Mouse (Mus musculus) kidney, postnatal 14 days (tissue): ENCODE measurements around the gene Adra1b.

Experiments
- DNase-seq: peaks from one replicate; pipeline ENCODE4 v3.0.0; 2022; ENCODE audit warnings: mixed read lengths

Gene Adra1b

DNA sequence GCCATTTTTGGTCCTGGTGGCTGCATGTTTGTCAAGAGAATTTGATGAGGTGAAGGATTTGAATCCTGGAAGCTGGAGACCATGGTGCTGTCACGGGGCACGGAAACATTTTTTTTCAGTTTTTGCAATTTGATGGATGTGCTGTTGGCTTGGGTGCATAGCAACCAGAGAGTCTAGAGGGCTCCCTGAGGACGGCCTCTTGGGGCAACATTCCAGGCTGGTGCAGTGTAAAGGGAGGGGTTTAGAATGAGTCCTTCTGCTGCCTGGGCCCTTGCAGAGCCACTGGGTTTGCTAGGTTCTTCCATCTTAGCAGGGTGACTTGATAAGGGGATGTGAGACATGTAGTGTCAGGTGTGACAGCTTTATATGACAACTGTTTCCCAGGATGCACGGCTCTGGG, 8.5 kb downstream of the Adra1b start:
- no peak for DNase-seq

DNA sequence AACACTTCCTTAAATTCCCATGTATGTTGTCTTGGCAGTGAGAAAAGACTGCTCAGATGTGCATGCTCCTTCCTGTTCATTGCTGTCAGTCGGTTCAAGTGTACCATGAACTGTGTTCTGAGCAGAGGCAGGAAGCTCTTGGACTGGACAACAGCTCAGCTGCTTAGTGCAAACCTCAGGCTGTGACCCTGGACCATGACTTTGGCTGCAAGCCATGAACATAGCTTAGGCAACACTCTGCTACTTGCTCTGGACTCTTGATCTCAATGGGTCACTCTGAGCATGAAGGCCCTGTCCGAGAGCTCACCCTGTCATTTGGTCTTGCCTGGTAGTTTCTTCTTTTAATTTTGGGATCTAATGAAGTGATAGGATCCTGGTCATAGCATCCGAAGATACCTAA, 9.6 kb downstream of the Adra1b start:
- peak; percentile 61 for DNase-seq

DNA sequence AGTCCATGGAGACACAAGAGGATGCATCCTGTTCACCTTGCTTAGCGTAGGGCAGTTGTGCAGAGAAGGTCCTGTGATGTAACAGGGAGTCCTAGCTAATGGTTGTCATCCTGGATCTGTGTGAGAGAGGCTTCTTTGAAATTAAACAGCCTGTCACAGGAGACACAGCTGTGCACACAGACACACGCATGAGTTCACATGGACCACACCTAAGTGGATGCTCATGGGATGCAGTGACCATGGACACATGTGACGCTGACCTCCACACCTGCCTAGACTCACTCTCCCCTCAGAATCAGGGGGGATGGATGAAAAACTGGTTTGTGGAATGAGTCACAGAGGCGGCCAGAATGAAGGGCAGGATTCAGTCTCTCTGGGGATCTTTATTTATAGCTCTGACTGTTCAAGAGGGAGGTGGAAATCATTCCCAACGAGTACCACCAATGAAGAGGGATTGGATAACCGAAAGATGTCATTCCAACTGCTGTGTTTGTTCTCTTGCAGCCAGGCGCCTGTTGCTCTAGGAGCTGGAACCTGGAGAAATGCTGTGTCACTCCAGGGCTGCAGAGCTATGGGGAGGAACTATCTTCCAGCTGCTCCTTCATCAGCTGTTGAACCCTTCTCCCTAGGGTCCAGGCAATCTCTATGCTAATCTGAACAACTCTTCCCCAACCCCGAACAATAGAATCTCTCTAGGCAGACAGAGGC, 11.6 kb downstream of the Adra1b start:
- DNase-seq: no peak

DNA sequence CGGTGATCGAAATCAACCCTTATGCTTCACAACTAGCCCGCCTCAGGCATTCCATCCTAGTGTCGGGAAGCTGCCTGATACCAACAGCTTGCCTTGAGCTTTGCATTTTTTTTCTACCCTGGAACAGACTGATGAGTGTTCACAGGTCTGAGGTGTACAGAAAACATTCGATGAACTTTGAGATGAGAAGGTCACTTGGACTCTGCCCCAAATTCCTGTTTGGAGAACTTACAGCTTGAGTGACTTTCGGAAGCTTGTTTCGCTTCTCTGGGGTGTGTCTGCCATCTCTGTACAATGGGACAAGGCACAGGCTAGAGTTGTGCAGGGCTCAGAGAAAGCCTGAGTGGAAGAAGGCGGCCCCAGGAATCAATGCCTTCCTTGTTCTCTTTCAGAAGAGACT, 12.3 kb downstream of the Adra1b start:
- DNase-seq: no peak

DNA sequence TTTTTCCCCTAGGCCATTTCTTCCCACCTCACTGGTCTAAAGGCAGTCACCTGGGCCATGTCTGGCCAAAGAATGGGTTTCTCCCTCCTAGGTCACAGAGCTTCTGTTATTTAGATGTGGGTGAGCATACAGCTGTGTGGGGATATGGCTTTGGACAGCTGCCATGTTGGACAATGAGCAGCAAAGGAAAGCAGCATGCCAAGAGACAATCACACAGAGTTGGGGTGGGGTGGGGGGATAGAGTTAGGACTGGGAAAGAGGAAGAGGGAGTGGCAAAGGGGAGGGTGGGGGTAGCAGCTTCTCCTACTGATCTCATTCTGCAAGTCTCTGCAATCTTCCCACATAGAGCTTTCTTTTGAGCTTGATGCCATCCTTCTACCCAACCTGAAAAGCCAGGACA, 13.4 kb downstream of the Adra1b start:
- DNase-seq: no peak

DNA sequence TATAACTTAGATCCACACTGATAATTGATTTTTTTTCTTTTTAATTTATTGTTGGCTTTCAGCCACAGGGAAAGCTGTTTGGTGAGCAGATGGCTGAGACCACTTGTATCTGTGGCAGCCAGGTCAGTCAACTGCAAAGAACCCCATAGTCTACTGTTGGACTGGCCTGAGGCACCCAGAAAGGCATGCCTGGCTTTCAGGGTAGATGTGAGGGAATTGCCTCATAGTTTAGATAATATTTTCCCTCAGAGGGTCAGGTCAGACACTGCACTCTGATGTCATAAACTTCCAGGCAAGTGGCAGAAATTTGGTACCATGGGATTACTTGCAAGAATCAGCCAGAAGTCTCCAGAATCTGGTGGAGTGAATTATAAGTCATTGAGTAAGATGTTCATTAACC, 16.5 kb downstream of the Adra1b start:
- no peak for DNase-seq

DNA sequence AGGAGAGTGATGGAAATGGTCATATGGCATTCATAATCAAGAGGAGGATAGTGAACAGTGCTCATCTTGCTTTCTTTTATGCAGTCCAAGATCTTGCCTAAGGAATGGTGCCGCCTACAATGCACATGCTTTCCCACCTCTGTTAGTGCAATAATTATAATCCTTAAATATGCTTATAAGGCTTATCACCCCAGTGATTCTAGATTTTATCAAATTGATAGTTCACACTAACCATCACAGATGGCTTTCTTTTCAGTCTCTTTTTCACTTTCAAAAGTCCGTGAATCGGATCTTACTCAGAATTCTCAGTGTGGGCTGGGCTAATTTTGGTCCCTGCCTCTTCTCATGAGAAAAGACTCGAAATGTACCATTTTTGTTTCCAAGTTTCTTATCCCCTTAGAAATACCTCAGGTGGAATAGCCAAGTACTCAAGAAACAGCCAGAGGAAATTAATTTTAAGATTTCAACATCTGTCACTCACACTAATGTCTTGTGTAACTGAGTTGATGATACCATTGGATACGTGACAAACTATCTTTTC, 17.3 kb downstream of the Adra1b start:
- no peak for DNase-seq

DNA sequence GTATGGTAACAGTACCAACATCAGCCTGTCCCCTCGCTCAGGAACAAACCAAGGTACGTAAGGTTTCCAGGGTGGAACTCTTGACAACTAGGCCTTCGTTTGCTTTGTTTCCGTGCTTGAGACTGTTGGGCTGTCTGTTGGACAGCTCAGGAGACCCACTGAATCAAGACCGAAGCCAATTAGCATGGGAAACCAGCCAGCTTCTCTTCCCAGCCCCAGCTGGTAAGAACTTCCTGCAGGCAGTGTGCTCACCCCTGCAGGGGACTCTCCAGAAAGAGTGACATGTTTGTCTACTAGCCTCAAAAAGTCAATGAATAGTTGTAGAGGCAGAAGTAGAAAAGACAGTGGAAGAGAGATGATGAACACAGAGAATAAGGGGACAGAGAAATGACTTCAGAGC, 23.8 kb downstream of the Adra1b start:
- peak; percentile 10 for DNase-seq

DNA sequence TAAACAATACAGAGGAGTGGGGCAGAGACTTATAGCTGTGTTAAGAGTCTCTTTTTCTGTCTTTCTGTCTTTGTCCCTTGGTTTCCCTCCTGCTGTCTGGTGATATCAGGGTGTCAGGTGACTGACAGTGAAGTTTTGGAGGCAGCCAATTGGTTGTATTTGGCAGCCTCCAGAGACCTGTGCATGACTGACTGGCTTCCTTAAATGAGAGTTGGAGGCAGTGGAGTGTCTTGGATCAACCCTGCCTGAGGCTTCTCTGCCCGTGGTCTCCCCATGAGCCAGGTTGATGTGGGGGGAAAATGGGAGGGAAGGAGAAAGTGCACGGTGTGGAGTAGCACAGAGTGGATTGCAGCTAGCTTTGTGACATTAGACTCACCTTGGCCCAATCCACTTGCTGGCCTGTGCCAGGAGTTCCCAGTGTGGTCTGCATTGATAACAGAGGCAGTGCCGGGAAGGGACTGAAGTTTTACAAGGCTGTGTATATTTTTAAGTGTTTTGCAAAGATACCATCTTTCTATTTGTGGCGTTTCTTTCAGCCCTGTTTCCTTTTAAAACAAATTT, 33.2 kb downstream of the Adra1b start:
- no peak for DNase-seq

DNA sequence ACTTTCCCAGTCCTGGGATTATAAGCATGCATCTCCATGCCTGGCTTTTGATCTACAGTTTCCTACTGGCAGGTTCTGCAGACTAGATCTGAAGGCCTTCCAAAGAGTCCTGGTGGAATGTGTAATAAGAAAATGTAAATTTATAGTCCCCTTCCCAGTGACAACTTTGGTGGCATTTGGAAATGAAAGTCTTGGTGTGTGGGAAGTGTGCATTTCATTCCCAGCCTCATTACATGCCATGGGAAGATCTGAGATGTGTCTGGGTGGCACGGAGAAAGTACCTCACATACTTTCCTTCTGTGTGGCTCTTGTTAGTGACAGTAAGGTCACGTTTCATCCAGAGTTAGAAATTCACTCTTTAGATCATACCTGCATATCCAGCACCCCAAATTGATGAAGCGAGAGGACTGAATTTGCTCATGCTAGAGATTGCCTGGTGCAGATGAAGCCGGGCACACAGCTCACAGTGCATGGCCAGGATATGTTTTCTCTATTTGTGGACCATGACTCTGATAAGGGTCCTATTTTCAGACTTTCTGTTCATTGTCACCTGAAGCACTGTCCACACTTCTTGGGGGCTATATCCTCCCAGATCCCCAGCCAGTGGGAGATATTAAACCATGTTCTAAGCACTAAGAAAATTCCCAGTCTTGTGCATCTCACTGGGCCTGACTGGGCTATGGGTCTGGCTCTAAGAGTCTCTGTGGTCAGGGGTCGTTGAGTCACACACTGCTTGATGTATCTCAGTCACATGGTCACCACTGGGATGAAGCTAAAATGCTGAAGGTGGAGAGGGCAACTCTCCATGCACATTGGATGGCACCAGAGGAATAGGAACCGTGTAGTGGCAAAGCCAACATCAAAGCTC, 35.5 kb downstream of the Adra1b start:
- no peak for DNase-seq

DNA sequence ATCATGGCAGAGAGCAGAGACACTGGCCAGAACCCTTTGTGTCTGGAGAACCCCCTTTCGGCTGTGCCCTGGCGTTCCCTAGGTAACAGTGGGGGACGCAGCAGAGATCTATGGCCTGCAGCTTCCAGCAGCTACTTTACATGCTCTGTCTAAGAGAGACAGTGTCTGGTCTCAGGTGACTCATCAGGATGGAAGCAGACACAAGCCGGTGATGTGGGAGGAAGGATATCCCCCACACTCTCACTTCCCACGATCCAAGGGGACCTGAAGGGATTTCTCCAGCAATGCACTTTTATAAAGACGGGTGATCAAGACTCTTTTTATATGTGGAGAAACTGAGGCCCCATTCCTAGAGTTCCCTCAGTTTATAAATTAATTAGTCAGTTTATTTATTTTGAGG, 48.0 kb downstream of the Adra1b start:
- DNase-seq: no peak

DNA sequence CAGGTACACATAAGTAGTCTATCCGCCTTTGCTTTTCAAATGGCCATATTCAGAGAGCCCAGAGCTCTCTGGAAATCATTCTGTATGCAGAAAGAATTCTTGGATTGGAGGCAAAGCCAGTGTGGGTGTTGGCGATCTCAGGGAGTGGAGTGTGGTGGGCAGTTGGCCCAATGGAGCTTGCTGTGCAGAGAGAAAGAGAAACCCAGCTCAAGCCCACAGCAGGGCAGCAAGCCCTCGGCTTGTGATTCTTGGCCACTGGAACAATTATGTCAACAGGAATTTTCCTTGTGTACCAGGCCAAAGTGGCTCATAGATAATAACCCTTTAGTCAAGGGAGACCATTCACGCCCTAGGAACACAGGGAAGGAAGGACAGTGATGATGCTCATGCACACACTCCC, 53.0 kb downstream of the Adra1b start:
- no peak for DNase-seq

DNA sequence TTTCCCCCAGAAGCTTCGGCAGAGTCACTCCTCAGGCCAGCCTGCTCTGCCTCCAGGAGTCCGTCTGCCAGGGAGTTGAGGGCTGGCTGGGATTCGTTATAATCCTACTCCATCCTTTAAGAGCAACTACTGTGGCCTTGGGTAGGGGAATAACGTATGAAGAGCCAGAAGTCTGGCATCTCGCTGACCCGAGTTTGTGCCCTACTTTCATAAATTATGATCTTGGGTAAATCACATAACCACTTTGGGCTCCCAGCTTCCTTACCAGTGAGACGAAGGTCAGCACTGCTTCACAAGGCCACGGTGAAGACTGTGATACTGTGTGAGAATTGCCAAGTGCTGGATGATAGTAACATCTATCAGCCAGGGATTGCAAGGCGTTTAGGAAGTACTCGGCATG, 59.4 kb downstream of the Adra1b start:
- no peak for DNase-seq

DNA sequence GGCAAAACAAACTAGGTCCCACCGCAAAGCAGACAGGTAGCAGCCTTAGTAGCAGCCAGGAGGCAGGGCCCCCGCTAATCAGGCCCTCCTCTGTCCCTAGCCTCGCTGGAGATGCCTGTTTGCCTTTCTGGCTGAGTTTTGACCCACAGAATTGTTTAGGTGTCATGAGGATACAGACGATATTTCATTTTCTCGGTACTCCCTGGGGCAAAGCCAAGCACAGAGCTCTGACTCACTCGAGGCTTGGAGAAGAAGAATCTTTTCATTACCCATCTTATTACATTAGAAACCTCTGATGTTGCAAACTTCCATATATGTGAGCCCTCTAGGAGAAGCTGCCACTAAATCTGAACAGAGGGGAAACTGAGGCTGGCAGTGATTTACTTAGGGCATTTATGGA, 60.5 kb downstream of the Adra1b start:
- no peak for DNase-seq

DNA sequence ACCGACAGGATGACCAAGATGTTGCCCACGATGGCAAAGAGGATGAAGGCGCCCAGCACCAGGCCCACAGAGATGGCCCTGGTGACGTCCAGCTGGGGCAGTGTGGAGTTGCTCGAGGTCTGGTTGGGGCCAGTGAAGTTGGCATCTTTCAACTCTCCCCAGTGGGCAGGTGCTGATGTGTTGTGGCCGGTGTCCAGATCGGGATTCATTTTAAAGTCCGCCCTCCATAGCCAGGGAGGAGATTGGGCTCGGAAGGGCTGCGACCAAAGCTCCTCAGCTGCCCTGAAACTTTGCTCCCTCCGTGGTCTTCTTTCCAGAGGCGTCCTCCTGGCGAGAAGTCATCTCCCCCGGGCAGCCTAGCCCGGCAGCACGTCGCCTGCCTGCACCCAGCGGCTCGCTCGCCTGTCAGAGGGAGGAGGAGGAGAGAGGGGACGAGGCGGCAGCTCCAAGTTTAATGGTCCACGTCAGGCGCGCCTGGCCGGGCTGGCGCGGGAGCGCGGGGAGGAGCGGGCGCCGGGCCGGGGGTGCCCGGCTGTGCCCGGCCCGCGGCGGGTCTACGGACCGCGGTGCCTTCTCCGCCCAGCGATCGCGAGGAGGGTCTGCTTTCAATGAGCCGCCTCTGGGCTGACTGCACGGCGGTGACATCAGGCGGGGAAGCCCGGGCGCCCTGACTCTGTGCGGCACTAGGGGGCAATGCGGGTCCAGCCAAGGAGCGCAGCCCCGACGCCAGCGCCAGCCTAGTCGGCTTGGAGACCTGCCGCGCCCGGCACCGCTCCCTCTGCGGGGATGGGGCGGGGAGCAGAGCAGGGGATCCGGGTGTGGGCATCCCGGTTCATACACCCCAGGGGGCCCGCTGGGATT, 64.9 kb downstream of the Adra1b start:
- peak; percentile 79 for DNase-seq

DNA sequence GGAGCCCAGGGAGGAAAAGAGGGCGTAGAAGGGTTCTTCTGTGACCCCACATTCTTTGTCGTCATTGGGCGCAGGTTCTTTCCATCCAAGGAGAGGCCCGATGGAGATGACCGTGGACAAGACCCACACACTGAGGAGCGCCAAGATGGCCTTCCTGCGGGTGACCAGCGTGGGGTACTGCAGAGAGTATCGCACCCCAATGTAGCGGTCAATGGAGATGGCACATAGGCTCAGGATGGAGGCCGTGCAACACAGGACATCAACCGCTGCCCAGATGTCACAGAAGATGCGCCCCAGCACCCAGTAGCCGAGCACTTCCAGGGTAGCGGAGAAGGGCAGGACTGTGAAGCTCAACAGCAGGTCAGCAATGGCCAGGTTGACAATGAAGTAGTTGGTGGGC, 65.6 kb downstream of the Adra1b start:
- no peak for DNase-seq

DNA sequence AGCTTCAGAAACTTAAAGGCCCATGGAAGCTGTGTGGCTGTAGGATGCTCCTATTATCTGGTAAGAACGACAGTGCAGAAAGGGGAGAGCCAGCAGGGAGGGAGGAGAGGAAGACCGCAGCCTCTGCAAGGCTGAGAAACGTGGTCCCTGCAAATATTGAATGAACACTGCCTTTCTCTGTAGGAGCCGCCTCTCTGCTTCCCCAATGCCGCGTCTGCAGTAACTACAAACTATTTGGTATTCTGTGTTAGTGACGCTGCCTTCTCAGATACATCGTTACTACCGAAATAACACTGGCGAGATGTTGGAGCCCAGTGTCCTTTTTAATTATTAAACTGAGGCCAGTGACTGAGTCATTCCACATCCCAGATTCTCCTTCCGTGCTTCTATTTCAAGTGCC, 66.5 kb downstream of the Adra1b start:
- DNase-seq: no peak

DNA sequence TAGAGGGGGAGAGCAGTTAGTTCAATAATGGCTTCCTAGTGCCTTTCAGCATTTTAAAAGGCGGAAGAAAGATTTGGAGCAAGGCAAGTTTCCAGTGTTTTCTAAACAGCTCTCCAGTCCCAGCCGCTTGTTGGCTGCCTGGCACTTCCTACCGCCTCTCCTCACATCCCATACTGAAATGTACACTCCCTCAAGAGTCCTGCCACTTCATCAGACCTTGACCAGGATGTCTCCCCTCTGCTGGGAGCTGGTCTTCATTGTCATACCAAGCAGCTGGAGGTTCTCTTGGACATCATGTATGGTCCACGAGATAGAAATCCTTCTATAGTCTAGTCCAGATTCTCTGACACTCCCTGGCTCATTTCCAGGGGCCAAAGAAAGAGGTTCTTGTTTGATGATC, 69.5 kb downstream of the Adra1b start:
- no peak for DNase-seq

DNA sequence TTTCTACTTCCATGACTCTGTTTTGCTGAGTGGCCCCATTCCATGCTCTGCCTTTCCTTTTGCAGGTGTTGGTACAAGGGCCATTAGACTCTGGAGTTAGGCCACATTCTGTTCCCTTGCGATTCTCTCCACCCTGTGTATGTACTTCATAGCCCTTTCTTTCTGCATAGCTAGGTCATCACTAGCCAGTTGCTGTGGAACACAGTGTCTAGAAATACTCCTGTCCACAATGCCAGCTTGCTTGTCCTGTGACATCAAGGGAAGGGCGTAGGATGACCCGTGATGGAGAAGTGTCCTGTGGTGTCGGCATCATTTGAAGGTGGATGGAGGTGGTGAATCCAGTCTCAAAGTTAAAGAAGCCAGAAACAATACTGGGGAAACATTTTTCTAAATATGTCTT, 74.2 kb downstream of the Adra1b start:
- no peak for DNase-seq

DNA sequence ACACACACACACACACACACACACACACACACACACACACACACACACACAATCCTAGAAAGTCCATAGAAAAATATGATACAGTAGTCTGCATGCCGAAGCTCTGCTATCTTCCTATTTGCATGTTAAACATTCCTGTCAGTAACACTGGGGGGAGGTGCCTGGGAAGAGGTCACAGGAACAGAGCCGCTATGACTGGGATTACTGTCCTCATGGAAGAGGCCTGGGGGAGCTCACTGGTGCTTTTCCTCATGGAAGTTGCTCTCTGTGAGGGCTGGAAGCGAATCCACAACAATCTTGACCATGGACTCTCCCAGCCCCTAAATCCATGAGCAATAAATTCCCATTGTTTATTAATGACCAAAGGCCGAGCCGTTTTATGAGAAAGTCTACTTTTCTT, 77.7 kb downstream of the Adra1b start:
- no peak for DNase-seq

DNA sequence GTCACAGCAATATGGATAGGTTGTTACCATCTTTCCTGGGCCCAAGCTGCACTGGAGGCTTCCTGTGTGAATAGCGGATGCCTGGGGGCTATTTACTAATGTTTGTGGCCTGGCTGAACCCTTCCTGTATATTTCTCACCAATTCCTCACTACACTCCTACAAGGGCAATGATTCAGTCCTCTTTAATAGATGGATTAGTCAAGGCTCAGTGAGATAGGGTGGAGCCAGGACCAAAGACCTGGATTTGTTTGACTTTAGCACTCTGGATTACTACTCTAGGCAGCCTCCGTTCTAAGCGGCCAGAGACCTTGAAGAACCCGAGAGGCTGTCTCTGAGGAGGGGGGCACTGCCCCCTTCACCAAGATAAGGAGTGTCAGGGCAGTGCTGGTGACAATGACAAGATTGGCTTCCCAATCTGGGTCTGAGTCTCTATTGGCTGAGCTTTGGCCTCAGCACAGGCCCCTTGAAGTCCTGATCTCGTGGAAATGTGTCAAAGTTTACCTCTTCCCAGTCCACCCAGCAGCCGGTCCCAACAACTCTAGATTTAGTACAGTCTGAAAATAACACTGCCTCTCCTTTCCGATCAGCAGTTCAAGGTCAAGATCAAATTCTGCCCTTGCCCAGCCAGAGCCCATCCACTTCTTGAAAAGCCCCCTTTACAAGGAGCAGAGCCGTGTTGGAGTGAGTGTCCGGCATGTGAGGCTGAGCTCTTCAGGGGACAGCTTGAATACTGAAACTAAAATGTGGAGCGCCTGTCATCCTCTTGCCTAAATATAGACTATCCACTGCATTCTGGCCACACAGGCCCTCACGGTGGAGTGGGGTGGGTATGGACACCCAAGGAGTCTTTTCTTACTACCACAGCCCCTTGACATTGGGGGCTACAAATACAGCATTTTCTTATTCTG, 80.2 kb downstream of the Adra1b start:
- DNase-seq: no peak
